Mouse (Mus musculus) forebrain, embryonic 10.5 days (tissue): Measurements from ENCODE around the gene Acaca. TPM values are rescaled to one million over a fixed set of nuclear protein-coding genes. Genes with fewer than 3 reads are reported as not detected.
A peak's percentile ranks its signal among the peaks of the same experiment; 100 is the strongest.

Source experiments
- DNase-seq: peaks from one replicate; pipeline ENCODE4 v3.0.0-alpha.2; 2017; ENCODE audit warnings: low spot score; ENCODE audit errors: extremely low spot score
- H3K27ac ChIP-seq: fragments of 300-500 bp; sonication (generic); 2 replicates; pipeline ENCODE4 v1.5.1; 2016; ENCODE audit warnings: mild to moderate bottlenecking
- H3K27me3 ChIP-seq: fragments of 300-500 bp; sonication (generic); 2 replicates; pipeline ENCODE4 v1.6.1; 2016; ENCODE audit warnings: mild to moderate bottlenecking; ENCODE audit not compliant: poor library complexity, severe bottlenecking
- H3K36me3 ChIP-seq: fragments of 300-500 bp; sonication (generic); replicated peaks from 2 replicates; pipeline ENCODE4 v1.6.1; 2016; ENCODE audit warnings: mild to moderate bottlenecking, moderate library complexity
- H3K4me1 ChIP-seq: fragments of 300-500 bp; sonication (generic); 2 replicates; pipeline ENCODE4 v1.6.1; 2016
- H3K4me3 ChIP-seq: fragments of 300-500 bp; sonication (generic); 2 replicates; pipeline ENCODE4 v1.5.1; 2016; ENCODE audit warnings: mild to moderate bottlenecking, moderate library complexity
- H3K9me3 ChIP-seq: fragments of 300-500 bp; sonication (generic); 2 replicates; pipeline ENCODE4 v1.6.1; 2016; ENCODE audit warnings: mild to moderate bottlenecking, moderate library complexity
- WGBS: fragments of 180-500 bp; shearing (Covaris S2); methylation state at CpG from one replicate; pipeline ENCODE4 v1.1.7; 2016; 5-methylcytosine and 5-hydroxymethylcytosine counted together
- polyA plus RNA-seq: library from polyadenylated mRNA; unstranded; fragments of >200 nt; fragmentation: Nextera tagmentation; extraction: Ambion mirVana; gene quantifications from 2 replicates; pipeline ENCODE4 v1.2.1, GENCODE M21; 2016

Gene Acaca
- polyA plus RNA-seq = 25.6 and 26.8 TPM in 2 replicates

- WGBS = under 1% methylated on average over 82 of the region's 83 CpGs
- no peaks in the 10 kb centered on the region for H3K27me3 ChIP-seq
- peaks cover 19% of the 10 kb centered on the region for H3K4me1 ChIP-seq
- peak within 1 kb of the TSS; percentile 95 for H3K27ac ChIP-seq
- H3K4me3 ChIP-seq = peak within 1 kb of the TSS; percentile 68
- H3K36me3 ChIP-seq = peaks cover 34% of the 10 kb centered on the region
- peak; percentile 83 for DNase-seq
- H3K9me3 ChIP-seq = no peaks in the 10 kb centered on the region
These were observed at the start of gene Acaca, which contains the start of gene Tada2a for GRCm38 (mm10) chr11:84128943-84129798. Gene Acaca, plus strand, starts transcription at chr11:84129672. Gene Tada2a, minus strand, starts transcription at chr11:84129600.

- H3K36me3 ChIP-seq = peaks cover 66% of the 10 kb centered on the region
- DNase-seq = no peak
- no peak overlapping the region for H3K27ac ChIP-seq
- no peaks in the 10 kb centered on the region for H3K4me1 ChIP-seq
- no peaks in the 10 kb centered on the region for H3K9me3 ChIP-seq
- H3K27me3 ChIP-seq = no peaks in the 10 kb centered on the region
- no peak overlapping the region for H3K4me3 ChIP-seq
- 89% methylated on average over 4 of the region's 4 CpGs for WGBS
These were observed 49.6 kb upstream of the Acaca start for GRCm38 (mm10) chr11:84079887-84080286.

GRCm38 (mm10) chr11:84080327-84080726 lies 49.1 kb upstream of the Acaca start:
- H3K9me3 ChIP-seq = no peaks in the 10 kb centered on the region
- WGBS = 94% methylated on average over 3 of the region's 3 CpGs
- no peaks in the 10 kb centered on the region for H3K4me1 ChIP-seq
- H3K36me3 ChIP-seq = peaks cover 69% of the 10 kb centered on the region
- H3K27me3 ChIP-seq = no peaks in the 10 kb centered on the region
- no peak overlapping the region for H3K4me3 ChIP-seq
- H3K27ac ChIP-seq = no peak overlapping the region
- no peak for DNase-seq

GRCm38 (mm10) chr11:84081901-84082300 lies 47.6 kb upstream of the Acaca start:
- Histone ChIP-seq H3K9me3 (no peaks in the 10 kb centered on the region), H3K27ac (no peak overlapping the region), H3K4me3 (no peak overlapping the region), H3K36me3 (peaks cover 82% of the 10 kb centered on the region), H3K4me1 (no peaks in the 10 kb centered on the region), H3K27me3 (no peaks in the 10 kb centered on the region)
- 93% methylated on average over 5 of the region's 5 CpGs for WGBS
- no peak for DNase-seq

GRCm38 (mm10) chr11:84090572-84090971 lies 38.9 kb upstream of the Acaca start:
- H3K4me3 ChIP-seq = no peak overlapping the region
- no peak overlapping the region for H3K27ac ChIP-seq
- no peaks in the 10 kb centered on the region for H3K9me3 ChIP-seq
- no peaks in the 10 kb centered on the region for H3K27me3 ChIP-seq
- H3K4me1 ChIP-seq = no peaks in the 10 kb centered on the region
- WGBS = 93% methylated on average over 8 of the region's 8 CpGs
- no peak for DNase-seq
- H3K36me3 ChIP-seq = peaks cover 90% of the 10 kb centered on the region

GRCm38 (mm10) chr11:84095084-84095483 lies 34.4 kb upstream of the Acaca start:
- Histone ChIP-seq H3K36me3 (peaks cover 95% of the 10 kb centered on the region), H3K4me1 (no peaks in the 10 kb centered on the region), H3K4me3 (no peak overlapping the region), H3K27me3 (no peaks in the 10 kb centered on the region), H3K27ac (no peak overlapping the region), H3K9me3 (no peaks in the 10 kb centered on the region)
- no peak for DNase-seq
- 91% methylated on average over 4 of the region's 4 CpGs for WGBS

GRCm38 (mm10) chr11:84097251-84097998 lies 32.0 kb upstream of the Acaca start:
- H3K9me3 ChIP-seq = no peaks in the 10 kb centered on the region
- 0 out of 2 replicates have a peak, but pooled peaks cover 5% of the 10 kb centered on the region for H3K4me1 ChIP-seq
- no peaks in the 10 kb centered on the region for H3K27me3 ChIP-seq
- DNase-seq = no peak
- 92% methylated on average over 5 of the region's 5 CpGs for WGBS
- no peak overlapping the region for H3K27ac ChIP-seq
- peaks cover 96% of the 10 kb centered on the region for H3K36me3 ChIP-seq
- no peak overlapping the region for H3K4me3 ChIP-seq

GRCm38 (mm10) chr11:84101182-84101581 lies 28.3 kb upstream of the Acaca start:
- Histone ChIP-seq H3K4me1 (0 out of 2 replicates have a peak, but pooled peaks cover 5% of the 10 kb centered on the region), H3K9me3 (no peaks in the 10 kb centered on the region), H3K4me3 (no peak overlapping the region), H3K36me3 (peaks cover 100% of the 10 kb centered on the region), H3K27me3 (no peaks in the 10 kb centered on the region), H3K27ac (no peak overlapping the region)
- no peak for DNase-seq

- Histone ChIP-seq H3K9me3 (no peaks in the 10 kb centered on the region), H3K36me3 (peaks cover 100% of the 10 kb centered on the region), H3K4me3 (no peak overlapping the region), H3K4me1 (0 out of 2 replicates have a peak, but pooled peaks cover 5% of the 10 kb centered on the region), H3K27me3 (no peaks in the 10 kb centered on the region), H3K27ac (no peak overlapping the region)
- 94% methylated on average over 6 of the region's 6 CpGs for WGBS
- DNase-seq = no peak
These were observed 25.4 kb upstream of the Acaca start for GRCm38 (mm10) chr11:84104036-84104435.

GRCm38 (mm10) chr11:84107137-84107536 lies 22.3 kb upstream of the Acaca start:
- Histone ChIP-seq H3K9me3 (no peaks in the 10 kb centered on the region), H3K4me3 (no peak overlapping the region), H3K36me3 (peaks cover 100% of the 10 kb centered on the region), H3K27me3 (no peaks in the 10 kb centered on the region), H3K4me1 (no peaks in the 10 kb centered on the region), H3K27ac (no peak overlapping the region)
- 66% methylated on average over 2 of the region's 2 CpGs for WGBS
- DNase-seq = no peak

- Histone ChIP-seq H3K27ac (no peak overlapping the region), H3K4me3 (no peak overlapping the region), H3K4me1 (no peaks in the 10 kb centered on the region), H3K27me3 (no peaks in the 10 kb centered on the region), H3K9me3 (no peaks in the 10 kb centered on the region), H3K36me3 (peaks cover 95% of the 10 kb centered on the region)
- DNase-seq = no peak
- WGBS = 93% methylated on average over 5 of the region's 5 CpGs
These were observed 15.8 kb upstream of the Acaca start for GRCm38 (mm10) chr11:84113623-84114022.

GRCm38 (mm10) chr11:84115646-84116045 lies 13.8 kb upstream of the Acaca start:
- no peak overlapping the region for H3K27ac ChIP-seq
- DNase-seq = no peak
- H3K4me3 ChIP-seq = no peak overlapping the region
- WGBS = 94% methylated on average over 9 of the region's 9 CpGs
- H3K27me3 ChIP-seq = no peaks in the 10 kb centered on the region
- H3K4me1 ChIP-seq = no peaks in the 10 kb centered on the region
- no peaks in the 10 kb centered on the region for H3K9me3 ChIP-seq
- H3K36me3 ChIP-seq = peaks cover 95% of the 10 kb centered on the region

GRCm38 (mm10) chr11:84116221-84116620 lies 13.3 kb upstream of the Acaca start:
- no peak overlapping the region for H3K27ac ChIP-seq
- H3K27me3 ChIP-seq = no peaks in the 10 kb centered on the region
- no peak for DNase-seq
- H3K9me3 ChIP-seq = no peaks in the 10 kb centered on the region
- no peak overlapping the region for H3K4me3 ChIP-seq
- H3K36me3 ChIP-seq = peaks cover 95% of the 10 kb centered on the region
- no peaks in the 10 kb centered on the region for H3K4me1 ChIP-seq
- 64% methylated on average over 2 of the region's 2 CpGs for WGBS
